Mouse (Mus musculus) liver, adult 2 months (tissue): Measurements from ENCODE around the gene Enthd1.

Source experiments
- CTCF ChIP-seq: fragments of 200-500 bp; IDR thresholded peaks from 2 replicates; pipeline ENCODE4 v1.5.1; 2011; ENCODE audit warnings: low read depth, low read length, control low read depth
- POLR2A ChIP-seq: fragments of 200-500 bp; IDR thresholded peaks from 2 replicates; pipeline ENCODE4 v1.6.1; 2011; ENCODE audit warnings: low read length, control low read depth; ENCODE audit not compliant: insufficient read depth; ENCODE audit errors: extremely low read depth

DNA sequence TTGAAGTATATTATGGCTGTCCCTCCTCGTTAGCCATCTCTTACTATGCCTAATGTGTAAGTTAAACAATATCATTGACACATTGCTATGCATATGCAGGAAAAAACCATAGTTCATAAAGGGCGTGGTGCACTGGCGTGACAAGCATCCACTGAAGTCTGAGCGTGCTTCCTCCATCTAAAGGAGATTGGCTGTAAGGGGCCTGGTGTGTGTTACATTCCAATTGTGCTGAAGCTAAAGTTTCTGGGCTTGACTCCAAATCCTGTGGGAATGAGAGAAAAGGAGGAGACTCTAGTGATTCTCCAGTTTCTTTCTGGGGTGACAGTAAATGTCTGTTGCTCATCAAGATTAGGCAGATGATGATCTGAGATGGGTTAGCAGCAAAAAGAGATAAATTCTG, 2.8 kb upstream of the Enthd1 start:
- TF ChIP-seq CTCF = no peak
- TF ChIP-seq POLR2A = no peak
